Mouse (Mus musculus): Measurements from ENCODE around the gene Gpr15. TPM values are rescaled to one million over a fixed set of nuclear protein-coding genes. Genes with fewer than 3 reads are reported as not detected.

Gpr15 gene
- total RNA-seq, 2 experiments from 2014 or later, result not detected

DNA sequence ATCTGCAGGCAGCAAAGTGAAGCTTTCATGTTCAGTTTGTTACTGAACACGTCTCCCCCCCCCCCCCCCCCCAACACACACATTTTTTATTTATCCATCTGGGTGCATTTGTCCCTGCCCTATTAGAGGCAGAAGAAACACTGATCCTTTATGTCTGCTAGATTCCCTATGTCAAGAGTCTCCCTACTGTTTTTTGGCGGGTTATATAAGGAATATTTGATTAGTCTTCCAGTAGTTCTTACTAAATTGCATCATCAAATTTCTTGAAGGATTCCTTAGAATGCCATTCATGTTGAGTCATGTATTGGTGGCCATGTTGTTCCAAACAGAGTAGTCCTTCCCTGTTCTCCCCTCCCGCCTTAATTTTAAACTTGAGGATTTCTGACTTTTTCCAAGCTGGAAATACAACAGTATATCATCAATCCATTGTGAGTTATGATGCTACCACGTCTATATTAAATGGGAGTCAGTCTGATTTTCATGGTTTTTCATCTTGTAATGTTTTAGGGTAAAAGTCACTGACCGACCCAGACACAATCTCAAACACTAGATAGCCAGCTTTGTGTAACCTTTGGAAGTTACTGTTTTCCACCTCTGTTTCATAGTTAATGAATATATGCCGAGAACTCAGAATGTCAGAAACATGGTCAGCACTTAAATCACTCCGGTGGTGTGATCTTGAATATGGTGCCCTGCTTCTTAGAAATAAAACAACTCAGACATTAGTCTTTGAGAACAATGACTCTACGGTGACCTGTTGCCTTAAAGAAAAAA, 47.5 kb downstream of the Gpr15 start:
- DNase-seq (ENCODE audit: low spot score), result no peak

- DNase-seq (ENCODE audit: low spot score), result no peak
These were observed 48.2 kb downstream of the Gpr15 start for GRCm38 (mm10) chr16:58670643-58671042.

- DNase-seq (ENCODE audit: low spot score), result peak; percentile 69
These were observed 48.8 kb downstream of the Gpr15 start, which contains the start of gene Cpox for GRCm38 (mm10) chr16:58669917-58670630. Gene Cpox (plus strand): TSS chr16:58670292.

GRCm38 (mm10) chr16:58669264-58669663, 49.6 kb downstream of the Gpr15 start:
- DNase-seq (ENCODE audit: low spot score), result no peak

GRCm38 (mm10) chr16:58668586-58668985, 50.3 kb downstream of the Gpr15 start:
- no peak for DNase-seq (ENCODE audit: low spot score)

Small RNAs within 50 kb of the gene (microRNA-seq; reads per million reads assigned to microRNA genes)
- gene Gm27564, result not detected

Other genes starting within 250 kb of the Gpr15 start
- 100 to 1,000 TPM; 166 to 178 TPM for gene St3gal6, start 194.8 kb downstream of the Gpr15 start, total RNA-seq (2021)
- not detected for gene Gm813, start 102.1 kb downstream of the Gpr15 start, total RNA-seq (2021)
- gene E330017A01Rik, start 80.3 kb downstream of the Gpr15 start, total RNA-seq (2021), result not detected
- gene Cpox, start 48.8 kb downstream of the Gpr15 start, total RNA-seq (2021), result 10 to 100 TPM; 20.2 to 20.7 TPM
- gene Cldnd1, start 8.8 kb upstream of the Gpr15 start, total RNA-seq (2021), result 10 to 100 TPM; 56.8 to 66.4 TPM
- not detected for gene Olfr172, start 44.1 kb upstream of the Gpr15 start, total RNA-seq (2021)
- gene Olfr173, start 81.2 kb upstream of the Gpr15 start, total RNA-seq (2021), result not detected
- gene Olfr175-ps1, start 107.7 kb upstream of the Gpr15 start, total RNA-seq (2021), result not detected
- gene Olfr177, start 155.7 kb upstream of the Gpr15 start, total RNA-seq (2021), result not detected
- gene Olfr178, start 173.0 kb upstream of the Gpr15 start, total RNA-seq (2021), result not detected
- not detected for gene Olfr181, start 209.7 kb upstream of the Gpr15 start, total RNA-seq (2021)
- not detected for gene Olfr180, start 210.3 kb upstream of the Gpr15 start, total RNA-seq (2021)

Measured in gastrocnemius, adult 18-20 months (tissue).